8 mouse cellular contexts compared by ENCODE assay signal in genomic region chr8:105623118-105623517, GRCm38 (mm10). TPM values are rescaled to one million over a fixed set of nuclear protein-coding genes. Genes with fewer than 3 reads are reported as not detected.
A peak's percentile ranks its signal among the peaks of the same experiment; 100 is the strongest.
DNase-seq lines count a peak whose midpoint lies in the region; ATAC-seq lines count a peak whose summit lies in the region.

No protein-coding gene starts in this region.

- no peak overlapping the region for H3K4me3 ChIP-seq in embryonic facial prominence, embryonic 14.5 days (ENCODE audit: low read depth, low read length)
- no peak overlapping the region for H3K4me3 ChIP-seq in limb, embryonic 12.5 days (replicated peaks)

- peaks cover 6% of the 10 kb centered on the region; the same call in 1 of the 2 replicates for H3K4me1 ChIP-seq in embryonic facial prominence, embryonic 14.5 days (ENCODE audit: control insufficient read depth, insufficient read depth, low read length)
- H3K4me1 ChIP-seq in limb, embryonic 12.5 days (replicated peaks) = peaks cover 43% of the 10 kb centered on the region

- peaks cover 56% of the 10 kb centered on the region for H3K36me3 ChIP-seq in embryonic facial prominence, embryonic 14.5 days (ENCODE audit: control insufficient read depth, insufficient read depth, low read length)
- peaks cover 42% of the 10 kb centered on the region for H3K36me3 ChIP-seq in limb, embryonic 12.5 days

- peak; percentile 97 for DNase-seq in heart, adult 11 months
- no peak for DNase-seq in heart, adult 8-10 months (ENCODE audit: low spot score)
- peak; percentile 85 to 90 for DNase-seq in B cell, adult 2 months
- DNase-seq in embryonic facial prominence, embryonic 14.5 days (ENCODE audit: low spot score) = peak; percentile 47
- peak; percentile 63 for DNase-seq in skeletal muscle tissue, adult 2 months (ENCODE audit: low read depth, low spot score)
- no peak for DNase-seq in cerebellum, adult 11 months
- no peak for DNase-seq in urinary bladder, adult 2 months (ENCODE audit: low spot score)

- ATAC-seq in embryonic facial prominence, embryonic 14.5 days (ENCODE audit: low read depth) = peak; percentile 17; the same call in 1 of the 2 replicates
- 0 out of 2 replicates have a peak, but pooled peaks have one; percentile 39 for ATAC-seq in limb, embryonic 12.5 days (ENCODE audit: insufficient number of reproducible peaks, insufficient read depth, low FRiP score, low TSS enrichment, low read depth)

- 23% methylated on average over 5 of the region's 5 CpGs for WGBS in embryonic facial prominence, embryonic 14.5 days
- WGBS in limb, embryonic 12.5 days = 7% methylated on average over 5 of the region's 5 CpGs

- H3K9ac ChIP-seq in embryonic facial prominence, embryonic 14.5 days (ENCODE audit: low read depth, low read length) = no peak overlapping the region
- 0 out of 2 replicates have a peak overlapping the region, but pooled peaks have one; percentile 23 for H3K9ac ChIP-seq in limb, embryonic 12.5 days (replicated peaks)

- H3K27me3 ChIP-seq in embryonic facial prominence, embryonic 14.5 days (replicated peaks; ENCODE audit: control insufficient read depth, insufficient read depth, low read length) = no peaks in the 10 kb centered on the region
- no peaks in the 10 kb centered on the region for H3K27me3 ChIP-seq in limb, embryonic 12.5 days

- peak overlapping the region; percentile 2; the same call in 1 of the 2 replicates for H3K27ac ChIP-seq in embryonic facial prominence, embryonic 14.5 days (replicated peaks; ENCODE audit: low read depth, low read length)
- peak overlapping the region; percentile 88 for H3K27ac ChIP-seq in limb, embryonic 12.5 days

- H3K4me2 ChIP-seq in embryonic facial prominence, embryonic 14.5 days (ENCODE audit: low read depth, low read length) = no peak overlapping the region
- H3K4me2 ChIP-seq in limb, embryonic 12.5 days = peak overlapping the region; percentile 39

- H3K9me3 ChIP-seq in embryonic facial prominence, embryonic 14.5 days (ENCODE audit: control insufficient read depth, low read length) = no peaks in the 10 kb centered on the region
- no peaks in the 10 kb centered on the region for H3K9me3 ChIP-seq in limb, embryonic 12.5 days

RNA-seq across cellular contexts. Expression of gene Ctcf, which starts 13.2 kb away (rescaled TPM):
- total RNA-seq in heart, adult 8-10 months (2022) = 10 to 100 TPM; 37.4 to 46.3 (median 40.7) TPM
- 80.9 and 82.5 TPM in 2 replicates for polyA plus RNA-seq in embryonic facial prominence, embryonic 14.5 days (2014; fragmentation: Nextera tagmentation; extraction: Ambion mirVana)
- 149 and 160 TPM in 2 replicates for polyA plus RNA-seq in limb, embryonic 12.5 days (2016; fragmentation: Nextera tagmentation; extraction: Ambion mirVana)
- 21.6 and 31.5 TPM in 2 replicates for polyA plus RNA-seq in urinary bladder, adult 2 months (2012; rRNA removed)

RNA-seq across cellular contexts. Expression of gene Agrp, which starts 14.1 kb away (rescaled TPM):
- total RNA-seq in heart, adult 8-10 months (2022) = not detected
- 1.7 and 1.9 TPM in 2 replicates for polyA plus RNA-seq in embryonic facial prominence, embryonic 14.5 days (2014; fragmentation: Nextera tagmentation; extraction: Ambion mirVana)
- 0.97 and 1.4 TPM in 2 replicates for polyA plus RNA-seq in limb, embryonic 12.5 days (2016; fragmentation: Nextera tagmentation; extraction: Ambion mirVana)
- polyA plus RNA-seq in urinary bladder, adult 2 months (2012; rRNA removed) = 0.27 and 0.89 TPM in 2 replicates

RNA-seq across cellular contexts. Expression of gene Ripor1, which starts 18.1 kb away (rescaled TPM):
- total RNA-seq in heart, adult 8-10 months (2022) = 10 to 100 TPM; 45.5 to 50.0 (median 47.4) TPM
- polyA plus RNA-seq in embryonic facial prominence, embryonic 14.5 days (2014; fragmentation: Nextera tagmentation; extraction: Ambion mirVana) = 22.4 and 23.6 TPM in 2 replicates
- polyA plus RNA-seq in limb, embryonic 12.5 days (2016; fragmentation: Nextera tagmentation; extraction: Ambion mirVana) = 11.3 and 16.8 TPM in 2 replicates
- polyA plus RNA-seq in urinary bladder, adult 2 months (2012; rRNA removed) = 12.1 and 26.0 TPM in 2 replicates

RNA-seq across cellular contexts. Expression of gene Atp6v0d1, which starts 57.3 kb away (rescaled TPM):
- 10 to 100 TPM; 41.6 to 53.8 (median 51.7) TPM for total RNA-seq in heart, adult 8-10 months (2022)
- 92.7 and 102 TPM in 2 replicates for polyA plus RNA-seq in embryonic facial prominence, embryonic 14.5 days (2014; fragmentation: Nextera tagmentation; extraction: Ambion mirVana)
- polyA plus RNA-seq in limb, embryonic 12.5 days (2016; fragmentation: Nextera tagmentation; extraction: Ambion mirVana) = 60.5 and 61.5 TPM in 2 replicates
- 144 and 148 TPM in 2 replicates for polyA plus RNA-seq in urinary bladder, adult 2 months (2012; rRNA removed)

Comparison
In these comparisons a context has a peak if more than half of its experiments do, and no peak if none do; other contexts are left out.
1. DNase-seq: peak in heart, adult 11 months (single experiment), B cell, adult 2 months (2 of 2), embryonic facial prominence, embryonic 14.5 days (single experiment) and skeletal muscle tissue, adult 2 months (single experiment); none in heart, adult 8-10 months (single experiment), cerebellum, adult 11 months (single experiment) and urinary bladder, adult 2 months (single experiment).